Mouse (Mus musculus): ENCODE data around the gene Gm10447. TPM values are rescaled to one million over a fixed set of nuclear protein-coding genes. Genes with fewer than 3 reads are reported as not detected.

Gm10447 gene
- polyA plus RNA-seq, 1 experiment from 2014 or later = 0.10 TPM

- Histone ChIP-seq H3K9me3 (replicated peaks; ENCODE audit: control insufficient read depth, low read length) (no peaks in the 10 kb centered on the region), H3K4me1 (ENCODE audit: control insufficient read depth, insufficient read depth, low read length) (0 out of 2 replicates have a peak, but pooled peaks cover 5% of the 10 kb centered on the region), H3K9ac (ENCODE audit: low read length) (no peak overlapping the region), H3K27ac (ENCODE audit: low read length) (no peak overlapping the region), H3K27me3 (ENCODE audit: control insufficient read depth, insufficient read depth, low read length) (no peaks in the 10 kb centered on the region), H3K36me3 (ENCODE audit: control insufficient read depth, insufficient read depth, low read length) (no peaks in the 10 kb centered on the region), H3K4me2 (ENCODE audit: low read depth, low read length) (no peak overlapping the region), H3K4me3 (replicated peaks; ENCODE audit: low read length) (no peak overlapping the region)
- no peak for ATAC-seq (ENCODE audit: insufficient read depth, low FRiP score)
- 95% methylated on average over 9 of the region's 9 CpGs for WGBS
These were observed 4.5 kb downstream of the Gm10447 start for GRCm38 (mm10) chr11:53452396-53452795.

DNA sequence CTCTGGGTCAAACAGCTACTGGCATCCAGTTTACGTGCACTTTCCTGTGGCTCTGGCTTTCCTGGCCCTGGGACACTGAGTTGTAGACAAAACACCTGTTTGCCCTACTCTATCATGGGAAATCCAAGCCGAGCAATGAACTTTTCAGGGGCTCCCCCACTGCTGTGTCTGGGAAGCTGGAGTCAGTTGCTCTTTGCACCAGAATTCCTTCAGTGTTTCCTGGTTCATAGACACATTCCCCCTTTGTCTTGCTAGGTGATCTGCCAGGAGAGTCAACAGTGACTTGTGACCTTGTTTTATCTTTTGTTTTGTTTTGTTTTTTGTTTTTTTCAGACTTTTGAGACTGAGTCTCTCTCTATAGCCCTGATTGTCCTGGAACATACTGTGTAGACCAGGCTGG lies 5.5 kb downstream of the Gm10447 start:
- Histone ChIP-seq H3K9me3 (replicated peaks; ENCODE audit: control insufficient read depth, low read length) (no peaks in the 10 kb centered on the region), H3K27me3 (ENCODE audit: control insufficient read depth, insufficient read depth, low read length) (no peaks in the 10 kb centered on the region), H3K9ac (ENCODE audit: low read length) (no peak overlapping the region), H3K4me2 (ENCODE audit: low read depth, low read length) (no peak overlapping the region), H3K4me3 (replicated peaks; ENCODE audit: low read length) (no peak overlapping the region), H3K4me1 (ENCODE audit: control insufficient read depth, insufficient read depth, low read length) (0 out of 2 replicates have a peak, but pooled peaks cover 2% of the 10 kb centered on the region), H3K36me3 (ENCODE audit: control insufficient read depth, insufficient read depth, low read length) (no peaks in the 10 kb centered on the region), H3K27ac (ENCODE audit: low read length) (no peak overlapping the region)
- ATAC-seq (ENCODE audit: insufficient read depth, low FRiP score) = no peak
- WGBS = 51% methylated on average over 2 of the region's 2 CpGs

DNA sequence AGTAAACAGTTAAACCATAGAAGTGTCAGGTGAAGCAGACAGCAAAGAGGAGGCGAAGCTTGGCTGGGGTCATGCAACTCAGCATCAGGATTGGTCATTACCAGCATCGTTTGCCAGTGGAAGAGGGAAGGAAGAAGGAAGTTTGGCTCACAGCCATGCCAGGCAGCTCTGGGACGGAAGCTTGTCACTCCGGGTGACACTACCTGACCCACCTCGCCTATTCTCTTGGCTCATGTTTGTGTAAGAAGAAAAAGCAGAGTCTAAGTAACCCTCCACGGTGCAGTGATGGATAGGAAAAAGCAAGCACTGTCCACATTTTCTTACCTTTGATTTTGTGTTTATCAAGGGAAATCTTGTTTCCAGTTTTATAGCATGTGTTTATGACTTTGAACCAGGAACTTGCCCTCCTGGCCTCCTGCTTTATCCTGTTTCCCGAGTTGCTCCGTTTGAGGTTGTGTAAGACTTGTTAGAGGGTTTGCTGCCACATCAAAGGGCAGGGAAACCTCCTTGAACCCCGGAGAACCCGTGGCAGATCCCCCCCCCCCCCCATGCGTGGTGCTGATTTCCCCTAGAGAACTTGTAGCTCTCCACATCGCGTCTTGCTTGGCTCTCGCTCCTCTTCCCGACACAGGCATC lies 6.7 kb downstream of the Gm10447 start:
- no peak overlapping the region for H3K9ac ChIP-seq (ENCODE audit: low read length)
- H3K9me3 ChIP-seq (replicated peaks; ENCODE audit: control insufficient read depth, low read length) = no peaks in the 10 kb centered on the region
- 45% methylated on average over 15 of the region's 15 CpGs for WGBS
- H3K4me2 ChIP-seq (ENCODE audit: low read depth, low read length) = no peak overlapping the region
- no peak for ATAC-seq (ENCODE audit: insufficient read depth, low FRiP score)
- H3K4me3 ChIP-seq (replicated peaks; ENCODE audit: low read length) = no peak overlapping the region
- H3K27me3 ChIP-seq (ENCODE audit: control insufficient read depth, insufficient read depth, low read length) = no peaks in the 10 kb centered on the region
- H3K36me3 ChIP-seq (ENCODE audit: control insufficient read depth, insufficient read depth, low read length) = no peaks in the 10 kb centered on the region
- H3K27ac ChIP-seq (ENCODE audit: low read length) = no peak overlapping the region
- 0 out of 2 replicates have a peak, but pooled peaks cover 2% of the 10 kb centered on the region for H3K4me1 ChIP-seq (ENCODE audit: control insufficient read depth, insufficient read depth, low read length)

DNA sequence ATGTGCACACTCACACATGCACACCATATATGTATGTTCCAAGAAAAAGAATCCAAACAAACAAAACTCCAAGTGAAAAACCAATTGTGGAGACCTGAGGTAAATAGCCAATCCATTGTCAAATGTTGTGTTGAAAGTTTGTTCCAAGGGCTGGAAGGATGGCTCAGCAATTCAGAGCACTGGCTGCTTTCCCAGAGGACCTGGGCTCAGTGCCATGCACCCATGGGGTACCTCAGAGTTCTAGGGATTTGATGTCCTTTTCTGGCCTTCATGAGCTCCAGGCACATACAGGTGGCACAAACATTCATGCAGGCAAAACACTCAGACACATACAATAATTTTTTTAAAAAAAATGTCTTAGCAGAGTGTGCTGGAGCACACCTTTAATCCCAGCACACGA lies 8.4 kb downstream of the Gm10447 start:
- no peak for ATAC-seq (ENCODE audit: insufficient read depth, low FRiP score)
- no peak overlapping the region for H3K27ac ChIP-seq (ENCODE audit: low read length)

DNA sequence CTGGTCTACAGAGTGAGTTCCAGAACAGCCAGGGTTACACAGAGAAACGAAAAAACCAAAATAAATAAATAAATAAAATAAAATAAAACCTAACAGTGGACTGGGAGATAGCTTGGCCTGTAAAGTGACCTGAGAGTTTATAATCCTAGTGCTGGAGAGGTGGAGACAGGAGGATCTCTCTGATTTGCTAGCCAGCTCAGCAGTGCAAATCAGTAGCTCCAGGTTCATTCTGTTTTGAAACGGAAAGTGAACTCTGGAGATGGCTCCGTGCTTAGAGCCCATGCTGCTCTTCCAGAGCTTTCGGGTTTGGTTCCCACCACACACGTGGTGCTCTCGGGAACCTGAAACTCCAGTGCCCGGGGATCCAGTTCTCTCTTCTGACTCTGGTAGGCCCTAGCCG lies 8.9 kb downstream of the Gm10447 start:
- Histone ChIP-seq H3K9me3 (replicated peaks; ENCODE audit: control insufficient read depth, low read length) (no peaks in the 10 kb centered on the region), H3K36me3 (ENCODE audit: control insufficient read depth, insufficient read depth, low read length) (no peaks in the 10 kb centered on the region), H3K27ac (ENCODE audit: low read length) (no peak overlapping the region), H3K9ac (ENCODE audit: low read length) (no peak overlapping the region), H3K4me2 (ENCODE audit: low read depth, low read length) (no peak overlapping the region), H3K4me1 (ENCODE audit: control insufficient read depth, insufficient read depth, low read length) (0 out of 2 replicates have a peak, but pooled peaks cover 2% of the 10 kb centered on the region), H3K4me3 (replicated peaks; ENCODE audit: low read length) (no peak overlapping the region), H3K27me3 (ENCODE audit: control insufficient read depth, insufficient read depth, low read length) (no peaks in the 10 kb centered on the region)
- 83% methylated on average over 8 of the region's 8 CpGs for WGBS
- no peak for ATAC-seq (ENCODE audit: insufficient read depth, low FRiP score)

More for the DNA sequence above, 8.4 kb downstream of the Gm10447 start:
- H3K4me1 ChIP-seq (ENCODE audit: control insufficient read depth, insufficient read depth, low read length) = 0 out of 2 replicates have a peak, but pooled peaks cover 2% of the 10 kb centered on the region
- H3K27me3 ChIP-seq (ENCODE audit: control insufficient read depth, insufficient read depth, low read length) = no peaks in the 10 kb centered on the region
- H3K36me3 ChIP-seq (ENCODE audit: control insufficient read depth, insufficient read depth, low read length) = no peaks in the 10 kb centered on the region
- H3K9me3 ChIP-seq (replicated peaks; ENCODE audit: control insufficient read depth, low read length) = no peaks in the 10 kb centered on the region
- 63% methylated on average over 1 of the region's 1 CpGs for WGBS
- H3K4me3 ChIP-seq (replicated peaks; ENCODE audit: low read length) = no peak overlapping the region
- no peak overlapping the region for H3K4me2 ChIP-seq (ENCODE audit: low read depth, low read length)
- no peak overlapping the region for H3K9ac ChIP-seq (ENCODE audit: low read length)

DNA sequence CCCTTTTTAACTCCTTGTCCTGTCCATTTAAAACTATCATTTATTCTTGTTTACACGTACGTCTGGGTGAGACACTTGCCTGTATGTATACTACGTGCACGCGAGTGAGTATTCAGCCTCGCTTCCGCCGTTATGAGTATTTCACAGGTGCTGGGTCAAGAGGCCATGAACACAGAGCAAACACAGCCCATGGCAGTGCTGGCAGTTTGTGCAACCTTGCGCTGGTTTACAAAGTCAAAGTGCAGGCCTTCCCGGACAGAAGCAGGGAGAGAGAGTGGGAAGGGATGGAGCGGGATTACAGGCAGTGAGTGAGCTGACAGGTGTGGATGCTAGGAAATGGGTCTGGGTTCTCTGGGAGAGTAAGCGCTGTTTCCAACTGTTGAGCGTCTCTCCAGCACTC lies 10.7 kb downstream of the Gm10447 start:
- no peaks in the 10 kb centered on the region for H3K9me3 ChIP-seq (replicated peaks; ENCODE audit: control insufficient read depth, low read length)
- no peak overlapping the region for H3K9ac ChIP-seq (ENCODE audit: low read length)
- no peaks in the 10 kb centered on the region for H3K36me3 ChIP-seq (ENCODE audit: control insufficient read depth, insufficient read depth, low read length)
- H3K27ac ChIP-seq (ENCODE audit: low read length) = no peak overlapping the region
- H3K4me2 ChIP-seq (ENCODE audit: low read depth, low read length) = no peak overlapping the region
- 0 out of 2 replicates have a peak, but pooled peaks cover 2% of the 10 kb centered on the region for H3K4me1 ChIP-seq (ENCODE audit: control insufficient read depth, insufficient read depth, low read length)
- no peaks in the 10 kb centered on the region for H3K27me3 ChIP-seq (ENCODE audit: control insufficient read depth, insufficient read depth, low read length)
- 62% methylated on average over 13 of the region's 13 CpGs for WGBS
- 0 out of 2 replicates have a peak, but pooled peaks have one; percentile 15 for ATAC-seq (ENCODE audit: insufficient read depth, low FRiP score)
- H3K4me3 ChIP-seq (replicated peaks; ENCODE audit: low read length) = no peak overlapping the region

DNA sequence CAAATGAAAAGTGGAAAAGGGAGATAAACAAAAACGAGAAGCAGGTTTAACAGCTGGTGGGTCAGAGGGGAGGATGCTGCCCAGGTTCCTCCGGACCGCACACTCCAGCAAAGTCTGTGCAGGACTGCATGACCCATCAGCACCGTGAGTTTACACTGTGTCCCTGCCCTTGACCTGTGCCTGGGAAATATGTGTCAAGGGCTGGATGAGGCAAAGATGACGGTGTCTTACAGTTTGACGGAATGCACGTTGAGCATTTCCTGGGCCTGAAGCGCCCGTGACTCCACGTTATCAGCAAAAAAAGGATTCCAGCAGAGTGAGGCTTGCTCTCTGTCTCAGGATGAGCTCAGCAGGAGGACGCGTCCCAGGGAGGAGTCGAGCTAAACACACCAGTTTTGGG lies 11.3 kb downstream of the Gm10447 start:
- H3K4me1 ChIP-seq (ENCODE audit: control insufficient read depth, insufficient read depth, low read length) = no peaks in the 10 kb centered on the region
- no peak for ATAC-seq (ENCODE audit: insufficient read depth, low FRiP score)
- no peak overlapping the region for H3K4me3 ChIP-seq (replicated peaks; ENCODE audit: low read length)
- no peak overlapping the region for H3K4me2 ChIP-seq (ENCODE audit: low read depth, low read length)
- no peaks in the 10 kb centered on the region for H3K36me3 ChIP-seq (ENCODE audit: control insufficient read depth, insufficient read depth, low read length)
- H3K9ac ChIP-seq (ENCODE audit: low read length) = no peak overlapping the region
- no peaks in the 10 kb centered on the region for H3K27me3 ChIP-seq (ENCODE audit: control insufficient read depth, insufficient read depth, low read length)
- H3K9me3 ChIP-seq (replicated peaks; ENCODE audit: control insufficient read depth, low read length) = no peaks in the 10 kb centered on the region
- 56% methylated on average over 13 of the region's 13 CpGs for WGBS
- no peak overlapping the region for H3K27ac ChIP-seq (ENCODE audit: low read length)

DNA sequence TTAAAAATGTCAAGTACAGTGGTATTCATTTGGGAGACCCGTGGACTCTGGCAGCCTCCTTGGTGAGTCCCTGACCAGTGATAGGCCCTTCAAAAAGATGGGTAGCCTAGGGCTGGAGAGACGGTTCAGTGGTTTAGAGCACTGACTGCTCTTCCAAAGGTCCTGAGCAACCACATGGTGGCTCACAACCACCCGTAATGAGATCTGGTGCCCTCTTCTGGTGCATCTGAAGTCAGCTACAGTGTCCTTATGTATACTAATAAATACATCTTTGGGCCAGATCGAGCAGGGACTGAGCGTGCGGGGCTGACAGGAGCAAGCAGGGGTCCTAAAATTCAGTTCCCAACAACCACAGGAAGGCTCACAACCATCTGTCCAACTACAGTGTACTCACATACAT lies 13.0 kb downstream of the Gm10447 start:
- Histone ChIP-seq H3K27me3 (ENCODE audit: control insufficient read depth, insufficient read depth, low read length) (no peaks in the 10 kb centered on the region), H3K36me3 (ENCODE audit: control insufficient read depth, insufficient read depth, low read length) (no peaks in the 10 kb centered on the region), H3K4me2 (ENCODE audit: low read depth, low read length) (no peak overlapping the region), H3K9me3 (replicated peaks; ENCODE audit: control insufficient read depth, low read length) (no peaks in the 10 kb centered on the region), H3K27ac (ENCODE audit: low read length) (no peak overlapping the region), H3K9ac (ENCODE audit: low read length) (no peak overlapping the region), H3K4me3 (replicated peaks; ENCODE audit: low read length) (no peak overlapping the region), H3K4me1 (ENCODE audit: control insufficient read depth, insufficient read depth, low read length) (no peaks in the 10 kb centered on the region)
- no peak for ATAC-seq (ENCODE audit: insufficient read depth, low FRiP score)
- WGBS = 35% methylated on average over 6 of the region's 6 CpGs

DNA sequence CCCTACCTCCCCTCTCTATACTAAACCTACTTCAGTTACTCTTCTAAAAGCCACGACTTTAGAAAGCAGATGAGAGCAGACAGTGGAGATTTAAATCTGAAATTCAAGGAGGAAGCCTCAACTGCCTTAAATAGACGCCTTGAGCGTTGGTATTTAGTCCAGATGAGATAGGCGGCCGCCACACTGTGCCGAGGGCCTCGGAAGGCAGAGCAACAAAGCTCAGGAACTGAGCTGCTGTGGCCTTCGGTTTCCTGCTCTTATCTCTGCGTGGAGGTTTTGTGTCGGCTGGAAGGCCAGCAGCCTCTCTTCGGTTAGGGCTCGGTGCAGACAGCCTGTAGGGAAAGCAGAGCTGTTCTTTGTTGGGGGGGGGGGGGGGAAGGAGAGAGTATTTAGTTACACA lies 15.0 kb downstream of the Gm10447 start:
- Histone ChIP-seq H3K4me2 (ENCODE audit: low read depth, low read length) (no peak overlapping the region), H3K4me3 (replicated peaks; ENCODE audit: low read length) (no peak overlapping the region), H3K27ac (ENCODE audit: low read length) (no peak overlapping the region), H3K27me3 (ENCODE audit: control insufficient read depth, insufficient read depth, low read length) (no peaks in the 10 kb centered on the region), H3K9ac (ENCODE audit: low read length) (no peak overlapping the region), H3K36me3 (ENCODE audit: control insufficient read depth, insufficient read depth, low read length) (no peaks in the 10 kb centered on the region), H3K4me1 (ENCODE audit: control insufficient read depth, insufficient read depth, low read length) (no peaks in the 10 kb centered on the region), H3K9me3 (replicated peaks; ENCODE audit: control insufficient read depth, low read length) (no peaks in the 10 kb centered on the region)
- ATAC-seq (ENCODE audit: insufficient read depth, low FRiP score) = no peak
- WGBS = 21% methylated on average over 12 of the region's 12 CpGs
